Mouse (Mus musculus): ENCODE measurements around the gene Shank2.

GRCm38 (mm10) chr7:144114230-144114629, 112.5 kb downstream of the Shank2 start:
- TF ChIP-seq CTCF (conservative IDR thresholded peaks at IDR 0.05 in 1 of 2, IDR thresholded peaks at IDR 0.05 in 1 of 2; ENCODE audit: low read depth in 2 of 2, low read length in 2 of 2) (no peak), E2F4 (IDR thresholded peaks at IDR 0.05; ENCODE audit: insufficient replicate concordance, low read depth, low read length) (no peak), ZNF384 (IDR thresholded peaks at IDR 0.05; ENCODE audit: low read depth, low read length) (no peak), JUND (conservative IDR thresholded peaks at IDR 0.05; ENCODE audit: low read depth, low read length) (no peak), CHD1 (IDR thresholded peaks at IDR 0.05; ENCODE audit: low read depth, low read length) (no peak), POLR2AphosphoS2 (IDR thresholded peaks at IDR 0.05; ENCODE audit: low read depth, low read length) (no peak), MAZ (IDR thresholded peaks at IDR 0.05; ENCODE audit: low read depth, low read length) (no peak), SIN3A (IDR thresholded peaks at IDR 0.05; ENCODE audit: low read length) (no peak), POLR2A (IDR thresholded peaks at IDR 0.05; ENCODE audit: low read depth, low read length) (no peak), USF1 (IDR thresholded peaks at IDR 0.05; ENCODE audit: low read depth, low read length) (no peak), BHLHE40 (IDR thresholded peaks at IDR 0.05; ENCODE audit: low read depth, low read length) (no peak), TBP (conservative IDR thresholded peaks at IDR 0.05; ENCODE audit: low read depth, low read length) (no peak), EP300 (IDR thresholded peaks at IDR 0.05; ENCODE audit: low read length) (no peak)
